Comparison of ENCODE assay signal across 17 mouse cellular contexts in genomic region chr8:64728156-64728555, GRCm38 (mm10). TPM values are rescaled to one million over a fixed set of nuclear protein-coding genes. Genes with fewer than 3 reads are reported as not detected.
"Had no signal": no experiment of that assay in that cellular context is flagged by ENCODE, and none has a peak within 500 bp of the region (broad histone marks: within the 10 kb centered on the region; RNA-seq: fewer than 3 reads in every experiment).

No protein-coding gene starts in this region.

- H3K27me3 ChIP-seq: midbrain, embryonic 12.5 days; neural tube, embryonic 12.5 days had no signal

- H3K9ac ChIP-seq: lung, embryonic 14.5 days; midbrain, embryonic 12.5 days; neural tube, embryonic 12.5 days had no signal

- H3K9me3 ChIP-seq: midbrain, embryonic 10.5 days; midbrain, embryonic 12.5 days; neural tube, embryonic 12.5 days had no signal

- H3K27ac ChIP-seq: midbrain, embryonic 10.5 days; midbrain, embryonic 12.5 days; neural tube, embryonic 12.5 days had no signal

- H3K4me3 ChIP-seq: midbrain, embryonic 10.5 days; midbrain, embryonic 12.5 days; neural tube, embryonic 12.5 days had no signal

- H3K4me2 ChIP-seq: lung, embryonic 14.5 days; midbrain, embryonic 12.5 days; neural tube, embryonic 12.5 days had no signal

- ATAC-seq: midbrain, embryonic 16.5 days had no signal

- DNase-seq: lung, adult 18-20 months; lung, embryonic 14.5 days; lung, postnatal 10 days; lung, postnatal 4 days; midbrain, embryonic 14.5 days; right cerebral cortex, adult 18-20 months; right cerebral cortex, postnatal 25 days; right cerebral cortex, postnatal 4 days; spleen, adult 18-20 months; thymus, adult 18-20 months; thymus, postnatal 14 days; thymus, postnatal 36 days had no signal

RNA-seq across cellular contexts. Expression of gene Cpe, which starts 35.3 kb away (rescaled TPM):
- total RNA-seq: megakaryocyte-erythroid progenitor cell, adult 5-6 weeks had no signal
